Mouse (Mus musculus): Measurements from ENCODE around the gene Twnk.

- TF ChIP-seq CTCF (IDR thresholded peaks at IDR 0.05; ENCODE audit: insufficient read depth, low read length) = no peak
- no peak for TF ChIP-seq POLR2A (IDR thresholded peaks at IDR 0.05; ENCODE audit: borderline replicate concordance, extremely low read depth, low read depth, low read length)
Measured at GRCm38 (mm10) chr19:44985159-44985988, 20.1 kb upstream of the Twnk start.
